Mouse (Mus musculus) MEL (cell line): ENCODE results near the gene Gm20388. TPM values are rescaled to one million over a fixed set of nuclear protein-coding genes. Genes with fewer than 3 reads are reported as not detected.

ENCODE experiments used
- DNase-seq: peaks from one replicate; pipeline ENCODE4 v3.0.0; 2011; ENCODE audit warnings: low read depth, low spot score
- H3K27ac ChIP-seq: 2 replicates; pipeline ENCODE4 v1.5.1; 2012; ENCODE audit warnings: low read depth, mild to moderate bottlenecking, control low read depth, low read length, moderate library complexity; ENCODE audit not compliant: control insufficient read depth
- H3K27me3 ChIP-seq, 2 experiments: fragments of 150-350 bp in 1 of 2; sonication (generic) in 1 of 2; 2 replicates each; pipeline ENCODE4 v1.6.1; 2012; ENCODE audit warnings: low read length in 2 of 2, mild to moderate bottlenecking in 2 of 2, improper control_type of control experiment in 1 of 2, moderate library complexity in 1 of 2; ENCODE audit not compliant: insufficient read depth in 2 of 2, control insufficient read depth in 1 of 2
- H3K36me3 ChIP-seq, 2 experiments: 2 replicates each; pipeline ENCODE4 v1.6.1; 2012 to 2014; ENCODE audit warnings: low read length in 2 of 2, improper control_type of control experiment in 1 of 2, inconsistent platforms in 1 of 2, mild to moderate bottlenecking in 1 of 2; ENCODE audit not compliant: insufficient read depth in 2 of 2, control insufficient read depth in 1 of 2
- H3K4me1 ChIP-seq, 2 experiments: fragments of 150-350 bp in 1 of 2; sonication (generic) in 1 of 2; 2 replicates each; pipeline ENCODE4 v1.6.1; 2012; ENCODE audit warnings: low read length in 2 of 2, improper control_type of control experiment in 1 of 2, mild to moderate bottlenecking in 1 of 2; ENCODE audit not compliant: insufficient read depth in 2 of 2, control insufficient read depth in 1 of 2
- H3K4me3 ChIP-seq, 2 experiments: fragments of 150-350 bp in 1 of 2; sonication (generic) in 1 of 2; 2 replicates each; pipeline ENCODE4 v1.5.1; 2012; ENCODE audit warnings: low read depth in 2 of 2, low read length in 2 of 2, mild to moderate bottlenecking in 2 of 2, moderate library complexity in 2 of 2, control low read depth in 1 of 2, improper control_type of control experiment in 1 of 2; ENCODE audit not compliant: control insufficient read depth in 1 of 2, insufficient read depth in 1 of 2
- H3K79me2 ChIP-seq: 2 replicates; pipeline ENCODE4 v1.6.1; 2012; ENCODE audit warnings: mild to moderate bottlenecking, low read length, moderate library complexity; ENCODE audit not compliant: control insufficient read depth, poor library complexity, insufficient read depth
- H3K9ac ChIP-seq: 2 replicates; pipeline ENCODE4 v1.6.1; 2012; ENCODE audit warnings: low read depth, mild to moderate bottlenecking, control low read depth, low read length, moderate library complexity; ENCODE audit not compliant: control insufficient read depth, poor library complexity, severe bottlenecking
- H3K9me3 ChIP-seq: fragments of 150-350 bp; sonication (generic); replicated peaks from 2 replicates; pipeline ENCODE4 v1.6.1; 2012; ENCODE audit warnings: mild to moderate bottlenecking, low read length, improper control_type of control experiment, moderate library complexity; ENCODE audit not compliant: insufficient read depth
- CHD2 ChIP-seq: IDR thresholded peaks from 2 replicates; pipeline ENCODE4 v1.6.1; 2011; ENCODE audit warnings: low read length, improper control_type of control experiment
- CTCF ChIP-seq, 3 experiments: IDR thresholded peaks in 2 of 3; conservative IDR thresholded peaks in 1 of 3; 2 replicates each; pipeline ENCODE4 v1.5.1; 2011 to 2012; ENCODE audit warnings: low read length in 3 of 3, low read depth in 2 of 3, mild to moderate bottlenecking in 2 of 3, improper control_type of control experiment in 1 of 3, inconsistent platforms in 1 of 3, mixed read lengths in 1 of 3, moderate library complexity in 1 of 3; ENCODE audit not compliant: control insufficient read depth in 1 of 3, insufficient read depth in 1 of 3, poor library complexity in 1 of 3, severe bottlenecking in 1 of 3
- E2F4 ChIP-seq: IDR thresholded peaks from 2 replicates; pipeline ENCODE4 v1.6.1; 2011; ENCODE audit warnings: low read depth, low read length, improper control_type of control experiment, borderline replicate concordance
- EP300 ChIP-seq, 2 experiments: IDR thresholded peaks; 2 replicates each; pipeline ENCODE4 v1.6.1; 2011; ENCODE audit warnings: improper control_type of control experiment in 2 of 2, low read length in 2 of 2, low read depth in 1 of 2, mild to moderate bottlenecking in 1 of 2
- ETS1 ChIP-seq: IDR thresholded peaks from 2 replicates; pipeline ENCODE4 v1.6.1; 2012; ENCODE audit warnings: low read depth, mild to moderate bottlenecking, inconsistent platforms, low read length, improper control_type of control experiment, moderate library complexity
- GABPA ChIP-seq: IDR thresholded peaks from 2 replicates; pipeline ENCODE4 v1.6.1; 2012; ENCODE audit warnings: low read depth, mild to moderate bottlenecking, inconsistent platforms, low read length, improper control_type of control experiment, moderate library complexity
- GATA1 ChIP-seq: IDR thresholded peaks from 2 replicates; pipeline ENCODE4 v1.6.1; 2011; ENCODE audit warnings: low read depth, low read length, improper control_type of control experiment
- HCFC1 ChIP-seq: IDR thresholded peaks from 2 replicates; pipeline ENCODE4 v1.6.1; 2012; ENCODE audit warnings: low read depth, mild to moderate bottlenecking, inconsistent platforms, low read length, improper control_type of control experiment, moderate library complexity
- JUND ChIP-seq: IDR thresholded peaks from 2 replicates; pipeline ENCODE4 v1.6.1; 2011; ENCODE audit warnings: low read depth, mild to moderate bottlenecking, improper control_type of control experiment, low read length
- MAFK ChIP-seq: IDR thresholded peaks from 2 replicates; pipeline ENCODE4 v1.6.1; 2011; ENCODE audit warnings: low read depth, mild to moderate bottlenecking, low read length, improper control_type of control experiment, borderline replicate concordance
- MAZ ChIP-seq: IDR thresholded peaks from 2 replicates; pipeline ENCODE4 v1.6.1; 2012; ENCODE audit warnings: low read depth, mild to moderate bottlenecking, inconsistent platforms, low read length, improper control_type of control experiment
- MEF2A ChIP-seq: IDR thresholded peaks from 2 replicates; pipeline ENCODE4 v1.6.1; 2014; ENCODE audit warnings: low read depth, mild to moderate bottlenecking, inconsistent platforms, low read length, improper control_type of control experiment; ENCODE audit not compliant: poor library complexity, insufficient replicate concordance, severe bottlenecking; ENCODE audit errors: extremely low read depth
- MXI1 ChIP-seq: IDR thresholded peaks from 2 replicates; pipeline ENCODE4 v1.6.1; 2011; ENCODE audit warnings: mild to moderate bottlenecking, low read depth, low read length, improper control_type of control experiment
- MYC ChIP-seq: IDR thresholded peaks from 2 replicates; pipeline ENCODE4 v1.6.1; 2011; ENCODE audit warnings: low read depth, mild to moderate bottlenecking, low read length, improper control_type of control experiment, moderate library complexity
- RAD21 ChIP-seq: IDR thresholded peaks from 2 replicates; pipeline ENCODE4 v1.6.1; 2011; ENCODE audit warnings: mild to moderate bottlenecking, low read depth, low read length, improper control_type of control experiment
- RCOR1 ChIP-seq: IDR thresholded peaks from 2 replicates; pipeline ENCODE4 v1.6.1; 2012; ENCODE audit warnings: low read depth, mild to moderate bottlenecking, inconsistent platforms, low read length, improper control_type of control experiment
- SIN3A ChIP-seq: IDR thresholded peaks from 2 replicates; pipeline ENCODE4 v1.6.1; 2012; ENCODE audit warnings: low read length, improper control_type of control experiment, inconsistent platforms
- TCF12 ChIP-seq: IDR thresholded peaks from 2 replicates; pipeline ENCODE4 v1.6.1; 2014; ENCODE audit warnings: low read depth, mild to moderate bottlenecking, inconsistent platforms, low read length, improper control_type of control experiment, moderate library complexity
- UBTF ChIP-seq: IDR thresholded peaks from 2 replicates; pipeline ENCODE4 v1.6.1; 2012; ENCODE audit warnings: low read depth, mild to moderate bottlenecking, inconsistent platforms, low read length, improper control_type of control experiment, moderate library complexity, borderline replicate concordance; ENCODE audit not compliant: insufficient read depth
- USF1 ChIP-seq: IDR thresholded peaks from 2 replicates; pipeline ENCODE4 v1.6.1; 2014; ENCODE audit warnings: low read depth, mild to moderate bottlenecking, inconsistent platforms, low read length, improper control_type of control experiment, moderate library complexity
- USF2 ChIP-seq, 2 experiments: IDR thresholded peaks; 2 replicates each; pipeline ENCODE4 v1.6.1; 2011 to 2012; ENCODE audit warnings: improper control_type of control experiment in 2 of 2, low read length in 2 of 2, borderline replicate concordance in 1 of 2, inconsistent platforms in 1 of 2, low read depth in 1 of 2, mild to moderate bottlenecking in 1 of 2; ENCODE audit not compliant: insufficient read depth in 1 of 2
- ZC3H11A ChIP-seq: IDR thresholded peaks from 2 replicates; pipeline ENCODE4 v1.6.1; 2012; ENCODE audit warnings: low read depth, mild to moderate bottlenecking, inconsistent platforms, low read length, improper control_type of control experiment
- ZMIZ1 ChIP-seq: IDR thresholded peaks from 2 replicates; pipeline ENCODE4 v1.6.1; 2012; ENCODE audit warnings: low read depth, mild to moderate bottlenecking, inconsistent platforms, low read length, improper control_type of control experiment, moderate library complexity
- polyA plus RNA-seq, 2 experiments: library from polyadenylated mRNA; stranded (reverse) in 1 of 2; unstranded in 1 of 2; fragments of >175 nt in 1 of 2; fragments of >200 nt in 1 of 2; gene quantifications; 2 replicates each; pipeline versions ENCODE4 v1.2.1 to v1.2.4; 2012; ENCODE audit warnings: low replicate concordance in 2 of 2, low read depth in 1 of 2; ENCODE audit not compliant: insufficient read length in 2 of 2, insufficient read depth in 1 of 2, missing spikeins in 1 of 2
- total RNA-seq: library from RNA; depleted of rRNA; stranded (reverse); fragments of 300-350 nt; gene quantifications from 2 replicates; pipeline ENCODE4 v1.2.3, GENCODE M21; 2012

Gene Gm20388
- total and polyA plus RNA-seq, 3 experiments: 11.1 to 17.8 TPM; not detected in 1

GRCm38 (mm10) chr8:122993031-122993430 is 3082.4 kb downstream of the Gm20388 start:
- no peak for DNase-seq
- peaks cover 5 to 15% of the 10 kb centered on the region in 2 experiments for H3K4me1 ChIP-seq

GRCm38 (mm10) chr8:122993740-122994139 is 3083.1 kb downstream of the Gm20388 start:
- Histone ChIP-seq H3K9me3 (no peaks in the 10 kb centered on the region), H3K4me1 (peaks cover 8 to 11% of the 10 kb centered on the region in 2 experiments)
- TF ChIP-seq MAZ: no peak
- TF ChIP-seq RCOR1: peak; percentile 85
- TF ChIP-seq, all 39 proteins: peak for 1
- H3K9ac ChIP-seq: no peak overlapping the region
- H3K36me3 ChIP-seq: peaks cover 5 to 21% of the 10 kb centered on the region in 2 experiments; a peak in 3 of 4 replicates
- peaks cover 83% of the 10 kb centered on the region for H3K79me2 ChIP-seq
- no peak overlapping the region for H3K4me3 ChIP-seq
- H3K27me3 ChIP-seq: no peaks in the 10 kb centered on the region
- DNase-seq: peak; percentile 25
- H3K27ac ChIP-seq: no peak overlapping the region

More at GRCm38 (mm10) chr8:122993031-122993430, 3082.4 kb downstream of the Gm20388 start:
- peaks cover 83% of the 10 kb centered on the region for H3K79me2 ChIP-seq
- H3K27ac ChIP-seq: no peak overlapping the region
- TF ChIP-seq MXI1 (no peak), HCFC1 (no peak), CHD2 (no peak), RAD21 (no peak), E2F4 (no peak), GABPA (no peak), ETS1 (no peak), ZMIZ1 (no peak), EP300 (IDR thresholded peaks at IDR 0.05; ENCODE audit: low read depth in 1 of 2, low read length in 2 of 2) (no peak), ZC3H11A (no peak), MAFK (no peak), TCF12 (no peak), JUND (no peak)
- H3K9ac ChIP-seq: no peak overlapping the region
- no peak overlapping the region for H3K4me3 ChIP-seq
- no peaks in the 10 kb centered on the region for H3K27me3 ChIP-seq
- H3K9me3 ChIP-seq: no peaks in the 10 kb centered on the region
- H3K36me3 ChIP-seq: peaks cover 5 to 22% of the 10 kb centered on the region in 2 experiments; a peak in 3 of 4 replicates

DNA sequence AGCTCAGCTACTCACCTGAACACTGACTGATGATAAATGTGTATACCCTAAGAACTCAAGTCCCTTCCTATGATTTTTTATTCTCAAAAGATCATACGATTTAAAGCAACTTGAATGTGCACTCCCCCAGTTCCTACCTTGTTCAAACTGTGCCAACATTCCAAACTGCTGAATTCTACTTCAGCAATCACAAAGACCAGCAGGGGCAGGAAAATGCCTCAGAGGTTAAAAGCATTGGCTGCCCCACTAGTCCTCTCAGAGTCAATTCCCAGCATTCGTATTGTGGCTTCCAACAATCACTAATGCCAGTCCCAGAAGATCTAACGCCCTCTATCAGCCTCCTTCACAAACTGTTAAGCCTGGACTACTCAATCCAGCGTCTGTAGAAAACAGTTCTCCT is 3087.3 kb downstream of the Gm20388 start:
- Histone ChIP-seq H3K9ac (no peak overlapping the region), H3K9me3 (no peaks in the 10 kb centered on the region), H3K27ac (no peak overlapping the region), H3K36me3 (peaks cover 5 to 43% of the 10 kb centered on the region in 2 experiments; a peak in 3 of 4 replicates), H3K4me1 (peaks cover 15 to 32% of the 10 kb centered on the region in 2 experiments), H3K79me2 (peaks cover 80% of the 10 kb centered on the region), H3K4me3 (no peak overlapping the region), H3K27me3 (no peaks in the 10 kb centered on the region)
- TF ChIP-seq UBTF (no peak), CTCF (IDR thresholded peaks at IDR 0.05 in 2 of 3, conservative IDR thresholded peaks at IDR 0.05 in 1 of 3; ENCODE audit: control insufficient read depth in 1 of 3, insufficient read depth in 1 of 3, low read depth in 2 of 3, low read length in 3 of 3, poor library complexity in 1 of 3, severe bottlenecking in 1 of 3) (no peak), SIN3A (no peak), MYC (no peak), GATA1 (no peak), USF2 (IDR thresholded peaks at IDR 0.05; ENCODE audit: borderline replicate concordance in 1 of 2, insufficient read depth in 1 of 2, low read depth in 1 of 2, low read length in 2 of 2) (no peak), ZC3H11A (no peak), MEF2A (no peak), RCOR1 (no peak), USF1 (no peak)
- DNase-seq: no peak
